Mouse (Mus musculus) spleen, adult 12 weeks (tissue): ENCODE results near the gene Rps4x.
A peak's percentile ranks its signal among the peaks of the same experiment; 100 is the strongest.

Source experiments
- DNase-seq: peaks from one replicate; pipeline ENCODE4 v3.0.0; 2022; ENCODE audit warnings: low spot score

The Rps4x gene

DNA sequence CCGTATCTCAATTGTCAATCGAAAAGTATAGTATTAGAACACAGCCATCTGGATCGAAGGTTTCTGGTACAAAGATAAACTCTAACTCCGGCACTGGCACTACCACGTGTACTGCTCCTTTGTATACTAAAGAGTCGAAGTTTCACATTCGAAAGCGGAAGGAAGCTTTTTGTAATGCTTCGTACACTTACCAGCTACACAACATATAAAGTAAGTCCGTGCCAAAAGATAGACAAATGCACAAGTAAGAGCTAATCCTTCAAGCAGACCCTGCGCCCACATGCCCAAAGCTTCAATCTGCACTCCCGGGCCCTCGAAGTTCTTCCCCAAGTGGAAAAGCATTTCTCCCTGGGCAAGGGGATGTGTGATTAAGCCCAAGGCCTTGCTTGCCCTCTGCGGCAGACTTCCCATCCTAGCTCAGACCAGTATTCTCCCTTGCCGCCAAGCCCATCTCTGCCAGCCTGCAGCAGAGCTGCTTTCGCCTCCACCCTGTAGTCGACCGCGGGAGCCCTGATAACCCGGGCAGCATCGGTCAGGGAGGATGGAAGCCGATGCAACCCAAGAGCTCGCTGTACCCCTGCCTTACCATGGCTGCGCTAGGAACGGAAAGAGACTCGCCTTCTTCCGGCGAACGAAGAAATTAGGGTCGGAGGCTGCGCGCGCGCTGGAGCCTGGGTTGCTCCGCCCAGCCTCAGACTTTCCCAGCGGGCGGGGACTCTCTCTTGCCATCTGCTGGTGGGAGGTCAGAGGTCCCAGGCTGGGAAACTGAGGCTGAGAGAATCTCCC lies at the start of gene Rps4x:
TSS of gene Rps4x (minus strand) at position 683 of the 786 bp plus-strand sequence.
- peak; percentile 60 for DNase-seq

DNA sequence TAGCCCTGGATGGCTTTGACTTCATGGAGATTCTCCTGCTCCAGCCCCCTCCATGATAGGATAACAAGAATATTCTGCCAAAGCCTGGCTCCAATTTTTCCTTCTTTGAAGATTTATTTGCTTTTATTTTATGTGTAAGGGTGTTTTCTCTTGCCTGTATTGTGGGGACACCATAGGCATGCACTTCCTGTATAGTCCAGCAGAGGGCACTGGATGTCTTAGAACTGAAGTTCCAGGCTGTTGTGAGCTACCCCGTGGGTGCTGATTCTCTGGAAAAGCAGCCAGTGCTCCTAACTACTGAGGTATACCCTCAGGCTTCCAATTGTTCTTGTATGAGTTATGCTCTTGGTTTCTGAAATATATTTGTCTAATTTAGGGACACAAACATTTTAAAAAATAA lies 29.9 kb upstream of the Rps4x start:
- DNase-seq = peak; percentile 4

GRCm38 (mm10) chrX:102215356-102215755 lies 26.2 kb upstream of the Rps4x start:
- peak; percentile 7 for DNase-seq

- no peak for DNase-seq
These were observed 1.6 kb upstream of the Rps4x start for GRCm38 (mm10) chrX:102190840-102191239.

- DNase-seq = no peak
These were observed 387 bp upstream of the Rps4x start for GRCm38 (mm10) chrX:102189581-102189980.

GRCm38 (mm10) chrX:102187023-102187699 lies 2.0 kb downstream of the Rps4x start:
- no peak for DNase-seq

DNA sequence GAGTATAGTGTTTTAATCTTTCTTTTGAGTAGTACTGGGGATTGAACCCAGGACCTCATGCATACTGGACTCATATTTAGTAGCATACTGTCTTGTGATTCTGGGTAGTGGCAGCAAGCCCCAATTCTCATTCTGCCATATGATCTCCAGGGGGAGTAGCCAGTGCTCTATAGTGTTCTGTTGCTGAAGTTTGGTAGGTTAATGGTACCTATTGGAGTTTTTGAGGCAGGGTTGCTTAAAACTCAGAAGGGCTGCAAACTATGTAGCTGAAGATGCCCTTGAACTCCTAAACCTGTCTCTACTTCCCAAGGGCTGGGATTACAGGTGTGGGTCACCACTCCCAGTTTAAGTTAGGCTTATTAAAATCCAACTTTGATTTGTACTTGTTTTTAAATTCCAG lies 6.6 kb downstream of the Rps4x start:
- no peak for DNase-seq

DNA sequence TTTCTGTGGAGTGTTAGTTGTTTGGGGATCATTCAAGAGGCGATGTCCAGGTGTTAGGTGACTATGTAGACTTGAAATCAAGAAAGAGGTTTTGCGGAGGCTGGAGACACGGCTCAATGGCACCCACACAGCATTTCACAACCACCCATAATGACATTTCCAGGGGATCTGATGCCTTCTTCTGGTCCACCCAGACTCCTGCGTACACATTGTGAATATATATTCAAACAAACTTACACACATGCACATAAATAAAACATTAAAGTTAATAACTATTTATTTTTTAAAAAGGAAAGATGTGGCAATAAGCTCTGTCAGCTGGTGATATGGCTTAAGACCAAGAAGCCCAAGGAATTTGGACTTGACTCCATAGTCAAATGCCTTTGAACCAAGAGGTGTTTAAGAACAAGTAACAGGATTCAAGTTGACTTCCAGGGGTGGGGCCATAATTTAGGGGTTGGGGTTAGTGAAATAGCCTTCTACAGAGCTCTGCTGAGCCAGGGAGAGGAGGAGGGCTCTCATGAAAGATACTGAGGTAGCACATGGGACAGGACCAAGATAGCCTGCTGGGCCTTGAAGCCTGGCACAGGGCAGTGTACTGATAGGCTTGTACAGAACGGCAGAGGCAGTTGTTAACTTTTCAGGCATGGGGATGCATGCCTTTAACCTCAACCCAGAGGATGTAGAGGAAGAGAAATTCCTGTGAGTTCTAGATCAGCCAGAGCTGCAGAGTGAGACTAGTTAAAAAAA lies 13.5 kb downstream of the Rps4x start:
- no peak for DNase-seq

GRCm38 (mm10) chrX:102170900-102171299 lies 18.3 kb downstream of the Rps4x start:
- DNase-seq = no peak

- DNase-seq = no peak
These were observed 19.1 kb downstream of the Rps4x start for GRCm38 (mm10) chrX:102170135-102170534.

DNA sequence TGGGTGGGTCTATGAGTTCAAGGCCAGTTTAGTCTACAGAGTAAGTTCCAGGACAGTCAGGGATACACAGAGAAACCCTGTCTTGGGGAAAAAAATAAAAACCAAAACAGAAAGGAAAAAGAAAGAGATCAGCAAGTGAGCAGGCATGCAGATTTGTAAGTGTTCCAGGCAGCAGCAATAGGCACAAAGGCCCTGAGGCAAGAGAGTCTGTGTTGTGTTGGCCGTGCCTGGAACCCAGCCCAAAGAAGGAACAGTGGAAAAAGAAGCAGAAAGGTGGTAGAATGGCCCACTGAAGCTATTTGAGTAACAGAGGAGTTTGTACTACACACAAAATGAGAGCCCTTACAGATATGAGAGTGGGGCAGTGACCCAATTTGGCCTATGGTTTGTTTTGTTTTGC lies 19.5 kb downstream of the Rps4x start:
- no peak for DNase-seq

GRCm38 (mm10) chrX:102166986-102167385 lies 22.2 kb downstream of the Rps4x start:
- no peak for DNase-seq

DNA sequence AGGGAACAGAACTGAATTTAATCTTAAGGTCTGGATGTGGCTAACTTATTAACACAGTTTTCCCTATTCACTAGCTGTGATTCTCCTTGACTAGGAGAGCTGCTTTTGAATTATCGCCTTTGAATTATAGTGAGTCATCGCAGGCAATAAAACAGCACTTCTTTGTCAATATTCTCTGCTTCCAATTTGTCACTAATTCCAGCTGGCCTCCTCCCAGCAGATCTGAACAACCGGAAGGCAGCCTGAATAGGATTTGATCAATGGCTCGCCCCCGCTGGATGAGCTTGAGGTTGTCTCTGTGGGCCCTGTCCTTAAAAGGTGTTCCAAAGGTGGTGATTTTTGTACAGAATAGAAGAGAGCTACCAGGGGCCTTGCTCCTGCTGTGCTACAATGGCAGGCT lies 22.7 kb downstream of the Rps4x start:
- DNase-seq = no peak

DNA sequence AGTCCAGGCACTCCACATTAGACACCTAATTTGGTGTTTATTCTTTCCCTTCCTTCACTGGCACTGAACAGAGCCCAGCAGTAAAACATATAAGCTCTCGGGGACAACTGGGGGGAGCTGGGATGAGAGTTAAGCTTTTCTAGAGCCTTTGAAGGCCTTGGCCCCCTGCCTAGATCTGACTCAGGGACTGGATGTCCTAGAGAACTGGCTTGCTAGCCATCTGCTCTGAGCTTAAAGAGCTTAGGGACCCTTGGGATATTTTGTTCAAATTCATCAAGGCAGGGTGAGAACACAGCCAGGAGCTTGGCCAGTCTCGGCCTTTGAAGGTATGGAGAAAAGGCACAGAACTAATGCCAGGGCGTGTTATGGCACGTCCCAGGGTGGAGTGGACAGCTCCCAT lies 25.7 kb downstream of the Rps4x start:
- DNase-seq = no peak

- no peak for DNase-seq
These were observed 26.1 kb downstream of the Rps4x start for GRCm38 (mm10) chrX:102163096-102163495.

DNA sequence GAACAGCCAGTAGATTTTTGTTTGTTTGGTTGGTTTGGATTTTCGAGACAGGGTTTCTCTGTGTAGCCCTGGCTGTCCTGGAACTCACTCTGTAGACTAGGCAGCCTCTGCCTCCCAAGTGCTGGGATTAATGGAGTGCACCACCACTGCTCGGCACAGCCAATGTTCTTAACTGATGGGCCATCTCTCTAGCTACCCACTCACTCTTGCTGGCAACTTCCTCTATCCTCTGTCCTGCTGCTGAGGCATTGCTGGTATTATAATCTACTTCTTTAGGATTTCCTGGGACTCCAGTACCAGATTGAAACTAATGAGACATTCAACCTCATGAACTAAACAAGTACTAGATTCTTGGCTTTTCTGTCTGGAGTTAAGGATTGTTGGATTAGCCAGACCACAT lies 28.7 kb downstream of the Rps4x start:
- no peak for DNase-seq

DNA sequence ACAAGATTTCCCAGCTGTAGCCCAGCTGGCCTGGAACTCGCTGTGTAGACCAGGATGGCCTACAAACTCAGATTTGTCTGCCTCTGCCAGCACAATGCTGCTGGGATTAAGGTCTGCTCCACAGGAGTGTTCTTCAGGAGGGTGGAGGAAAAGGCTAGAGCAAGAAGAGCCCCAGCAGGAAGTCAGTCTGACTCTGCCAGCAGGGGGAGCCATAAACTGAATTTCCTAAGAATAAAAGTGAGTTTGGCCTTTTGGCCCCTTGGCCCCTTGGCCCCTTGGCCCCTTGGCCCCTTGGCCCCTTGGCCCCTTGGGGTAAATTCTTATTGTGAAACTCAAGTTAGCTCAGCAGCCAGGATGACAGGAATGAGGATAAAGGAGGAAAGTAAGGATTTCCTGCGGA lies 29.4 kb downstream of the Rps4x start:
- DNase-seq = no peak

DNA sequence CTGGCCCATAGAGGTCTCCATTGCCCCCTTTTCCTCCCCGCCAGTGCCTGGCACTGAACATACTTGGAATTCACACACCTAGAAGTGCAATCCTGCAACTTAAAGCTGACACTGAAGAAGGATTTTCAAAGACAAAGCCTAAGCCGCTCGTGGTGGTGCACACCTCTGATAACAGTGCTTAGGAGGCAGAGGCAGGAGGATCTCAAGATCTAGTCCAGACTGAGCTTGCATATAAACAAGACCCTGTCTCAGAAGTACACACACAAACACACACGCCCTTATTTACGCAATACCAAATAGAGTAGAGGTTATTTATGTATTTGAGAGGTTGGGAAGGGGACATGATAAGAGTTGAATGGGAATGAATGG lies 31.8 kb downstream of the Rps4x start:
- no peak for DNase-seq

DNA sequence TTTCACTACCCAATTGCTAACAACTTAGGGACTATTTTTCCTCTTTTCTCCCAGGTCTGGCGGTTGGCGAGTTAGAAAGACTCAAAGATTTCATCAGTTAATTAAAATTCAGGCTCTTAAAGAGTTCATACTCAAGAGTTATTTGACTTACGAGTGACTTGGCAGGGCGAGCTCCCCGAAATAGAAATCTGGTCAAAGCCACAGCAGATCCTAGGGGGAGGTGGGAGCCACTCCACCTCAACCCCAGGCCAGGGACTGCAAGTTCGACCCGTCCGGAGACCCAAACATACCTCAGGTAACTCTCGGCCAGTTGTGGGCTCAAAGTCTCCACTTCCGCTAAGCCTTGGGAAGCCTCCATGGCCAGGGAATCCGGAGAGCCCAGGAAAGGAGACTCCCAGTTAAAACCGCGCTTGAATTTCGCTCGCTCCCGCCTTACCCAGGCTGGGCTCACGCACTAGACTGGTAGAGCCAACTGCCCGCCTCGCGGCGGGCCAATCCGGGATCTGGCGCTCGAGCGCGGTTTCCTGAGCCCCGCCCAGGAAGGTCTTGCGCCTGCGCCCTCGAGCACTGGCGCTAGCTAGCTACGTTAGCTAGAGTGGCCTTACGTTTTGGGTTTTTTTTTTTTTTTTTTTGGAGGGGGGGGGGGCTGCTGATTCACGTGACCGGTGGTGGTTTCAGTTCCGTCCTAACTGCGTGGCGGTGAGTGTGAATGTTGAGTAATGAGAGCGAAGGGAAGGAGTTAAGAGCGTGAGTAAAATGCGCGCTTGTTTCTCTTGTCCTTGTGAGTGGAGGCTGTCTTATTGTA lies 32.4 kb downstream of the Rps4x start, which contains the start of gene Ercc6l:
TSS of gene Ercc6l (minus strand) at position 474 of the 805 bp plus-strand sequence.
- peak; percentile 79 for DNase-seq

DNA sequence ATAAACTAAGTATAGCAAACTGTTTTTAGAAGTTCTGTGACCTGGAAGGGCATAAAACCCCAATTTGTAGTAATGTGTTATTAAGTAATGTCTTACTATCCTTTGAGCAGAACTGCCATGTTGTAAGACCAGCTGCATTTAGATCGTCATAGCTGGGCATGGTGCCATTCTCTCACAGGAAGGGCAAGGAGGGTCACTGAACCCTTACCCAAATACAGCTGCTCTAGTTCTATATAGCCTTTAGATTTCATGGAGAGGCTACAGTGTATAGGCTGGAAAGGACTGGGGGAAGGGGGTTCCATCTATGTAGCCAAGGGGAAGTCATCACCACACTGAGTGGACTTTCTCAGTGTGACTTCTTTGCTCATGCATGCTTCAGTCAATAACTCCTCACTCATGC lies 48.0 kb downstream of the Rps4x start:
- DNase-seq = no peak
